Mouse (Mus musculus) adrenal gland, postnatal 25 days (tissue): ENCODE results near the gene Ccdc15. TPM values are rescaled to one million over a fixed set of nuclear protein-coding genes. Genes with fewer than 3 reads are reported as not detected.
"Not testable (repeated sequence)": the region's sequence is repeated elsewhere in the genome, so short reads cannot be mapped to it uniquely, and the experiment has no call there.

ENCODE experiments used
- DNase-seq: peaks from one replicate; pipeline ENCODE4 v3.0.0; 2021; ENCODE audit warnings: mixed read lengths
- total RNA-seq: library from RNA; stranded (reverse); gene quantifications from 2 replicates; pipeline ENCODE4 v1.2.3, GENCODE M21; 2021

Ccdc15 gene
- total RNA-seq, 1 experiment from 2014 or later = 4.6 TPM

- DNase-seq = no peak
These were observed 3.0 kb upstream of the Ccdc15 start for GRCm38 (mm10) chr9:37351266-37351665.

- no peak for DNase-seq
These were observed 818 bp upstream of the Ccdc15 start for GRCm38 (mm10) chr9:37349050-37349449.

- DNase-seq = no peak
These were observed 846 bp downstream of the Ccdc15 start for GRCm38 (mm10) chr9:37347184-37347987.

GRCm38 (mm10) chr9:37345406-37345805 is 2.8 kb downstream of the Ccdc15 start:
- DNase-seq = no peak

- no peak for DNase-seq
These were observed 18.8 kb downstream of the Ccdc15 start for GRCm38 (mm10) chr9:37329456-37329855.

GRCm38 (mm10) chr9:37301720-37302119 is 46.5 kb downstream of the Ccdc15 start:
- no peak for DNase-seq

GRCm38 (mm10) chr9:37300501-37300900 is 47.7 kb downstream of the Ccdc15 start:
- DNase-seq = not testable (repeated sequence)

GRCm38 (mm10) chr9:37295586-37295985 is 52.6 kb downstream of the Ccdc15 start:
- no peak for DNase-seq

- no peak for DNase-seq
These were observed 81.6 kb downstream of the Ccdc15 start for GRCm38 (mm10) chr9:37266622-37267021.

GRCm38 (mm10) chr9:37255889-37256225 is 92.4 kb downstream of the Ccdc15 start:
- DNase-seq = peak; percentile 72

GRCm38 (mm10) chr9:37255149-37255888 is 92.9 kb downstream of the Ccdc15 start, which contains the start of gene Slc37a2:
Gene Slc37a2 (minus strand): TSS chr9:37255738.
- peak; percentile 78 for DNase-seq

- DNase-seq = peak; percentile 33
These were observed 93.6 kb downstream of the Ccdc15 start for GRCm38 (mm10) chr9:37254531-37255110.

- no peak for DNase-seq
These were observed 97.6 kb downstream of the Ccdc15 start for GRCm38 (mm10) chr9:37250631-37251030.

GRCm38 (mm10) chr9:37249976-37250375 is 98.3 kb downstream of the Ccdc15 start:
- DNase-seq = no peak

GRCm38 (mm10) chr9:37248381-37248906 is 99.8 kb downstream of the Ccdc15 start:
- no peak for DNase-seq

GRCm38 (mm10) chr9:37247429-37247828 is 100.8 kb downstream of the Ccdc15 start:
- DNase-seq = no peak

- no peak for DNase-seq
These were observed 102.4 kb downstream of the Ccdc15 start for GRCm38 (mm10) chr9:37245810-37246209.

- no peak for DNase-seq
These were observed 102.8 kb downstream of the Ccdc15 start for GRCm38 (mm10) chr9:37245404-37245803.

- DNase-seq = no peak
These were observed 103.6 kb downstream of the Ccdc15 start for GRCm38 (mm10) chr9:37244600-37244999.

GRCm38 (mm10) chr9:37242764-37243163 is 105.5 kb downstream of the Ccdc15 start:
- no peak for DNase-seq

- peak; percentile 27 for DNase-seq
These were observed 112.1 kb downstream of the Ccdc15 start for GRCm38 (mm10) chr9:37235951-37236737.
